Mouse (Mus musculus): Measurements from ENCODE around the gene Mcm5.

The Mcm5 gene

GRCm38 (mm10) chr8:75103376-75103878, 5.9 kb upstream of the Mcm5 start:
- no peak for DNase-seq

- DNase-seq = peak; percentile 85
Observed at GRCm38 (mm10) chr8:75108527-75109235, 688 bp upstream of the Mcm5 start.

DNA sequence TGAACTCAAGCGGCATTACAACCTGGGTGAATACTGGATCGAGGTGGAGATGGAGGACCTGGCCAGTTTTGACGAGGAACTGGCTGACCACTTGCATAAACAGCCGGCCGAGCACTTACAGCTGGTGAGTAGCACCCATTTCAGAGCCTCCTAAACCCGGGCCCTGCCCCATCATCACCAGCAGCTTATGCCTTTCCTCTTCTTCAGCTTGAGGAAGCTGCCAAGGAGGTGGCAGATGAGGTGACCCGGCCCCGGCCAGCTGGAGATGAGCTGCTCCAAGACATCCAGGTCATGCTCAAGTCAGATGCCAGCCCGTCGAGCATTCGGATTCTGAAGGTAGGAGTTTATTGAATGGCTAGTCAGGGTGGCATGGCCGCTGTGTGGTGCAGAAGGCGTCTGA, 724 bp downstream of the Mcm5 start:
- DNase-seq = no peak

- DNase-seq = no peak
Observed at GRCm38 (mm10) chr8:75118505-75118904, 9.1 kb downstream of the Mcm5 start.

GRCm38 (mm10) chr8:75119287-75119686, 9.9 kb downstream of the Mcm5 start:
- DNase-seq = no peak

DNA sequence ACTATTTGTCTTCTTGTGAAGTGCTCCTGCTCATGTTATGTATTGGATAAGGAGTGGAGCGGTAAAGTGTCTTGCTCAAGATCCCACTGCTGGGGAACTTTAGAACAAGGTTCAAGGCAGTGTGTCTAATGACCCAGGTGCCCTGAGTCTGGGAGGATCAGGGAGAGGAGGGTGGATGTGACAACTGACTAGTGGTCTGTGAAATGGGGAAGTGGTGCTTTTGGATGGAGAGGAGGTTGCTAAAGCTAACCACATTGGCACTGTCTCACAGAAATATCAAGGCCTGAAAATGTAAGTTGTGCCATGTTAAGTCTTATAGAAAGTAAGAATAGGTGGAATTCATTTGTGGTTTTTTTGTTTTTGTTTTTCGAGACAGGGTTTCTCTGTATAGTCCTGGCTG, 10.4 kb downstream of the Mcm5 start:
- DNase-seq = no peak

DNA sequence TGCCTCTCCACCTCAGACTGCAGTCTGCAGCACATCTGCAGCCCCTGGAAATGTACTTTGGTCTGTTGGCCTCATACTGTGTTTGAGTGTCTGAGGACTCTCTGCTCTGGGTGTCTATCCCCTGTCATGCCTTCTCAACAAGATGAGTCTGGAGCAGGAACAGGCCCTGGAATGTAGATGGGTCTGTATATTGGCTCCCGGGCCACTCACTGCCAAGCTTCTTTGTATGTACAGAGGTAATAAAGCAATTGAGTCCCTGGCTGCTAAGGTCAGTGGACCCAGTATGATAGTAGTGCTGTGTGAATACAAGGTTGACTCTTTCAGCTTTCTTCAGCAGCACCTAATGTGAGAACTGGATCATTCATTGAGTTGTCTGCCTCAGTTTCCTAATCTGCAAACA, 18.0 kb downstream of the Mcm5 start:
- DNase-seq = no peak

- DNase-seq = peak; percentile 70
Observed at GRCm38 (mm10) chr8:75132485-75132884, 23.1 kb downstream of the Mcm5 start.

GRCm38 (mm10) chr8:75133399-75133798, 24.0 kb downstream of the Mcm5 start:
- no peak for DNase-seq

- DNase-seq = peak; percentile 39
Observed at GRCm38 (mm10) chr8:75134603-75135391, 25.4 kb downstream of the Mcm5 start.

- no peak for DNase-seq
Observed at GRCm38 (mm10) chr8:75135756-75136155, 26.4 kb downstream of the Mcm5 start.

DNA sequence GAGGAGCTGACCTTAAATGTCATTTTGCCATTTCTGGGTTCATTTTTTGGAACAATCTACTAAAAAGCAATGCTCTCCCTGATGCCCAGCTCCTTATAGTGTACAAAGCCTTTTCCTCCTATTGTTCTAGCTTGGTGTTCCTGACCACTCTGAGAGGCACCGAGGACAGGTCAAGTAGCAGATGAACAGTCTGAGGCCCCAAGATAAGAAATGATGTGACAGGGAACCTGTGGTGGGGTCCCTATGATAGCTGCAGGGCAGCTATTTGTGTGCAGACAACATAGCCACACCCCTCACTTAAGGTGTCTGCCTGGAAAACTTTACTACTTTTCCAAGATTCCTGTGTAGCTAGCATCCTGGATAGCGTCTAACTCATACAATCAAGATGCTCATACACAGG, 26.9 kb downstream of the Mcm5 start:
- DNase-seq = no peak

DNA sequence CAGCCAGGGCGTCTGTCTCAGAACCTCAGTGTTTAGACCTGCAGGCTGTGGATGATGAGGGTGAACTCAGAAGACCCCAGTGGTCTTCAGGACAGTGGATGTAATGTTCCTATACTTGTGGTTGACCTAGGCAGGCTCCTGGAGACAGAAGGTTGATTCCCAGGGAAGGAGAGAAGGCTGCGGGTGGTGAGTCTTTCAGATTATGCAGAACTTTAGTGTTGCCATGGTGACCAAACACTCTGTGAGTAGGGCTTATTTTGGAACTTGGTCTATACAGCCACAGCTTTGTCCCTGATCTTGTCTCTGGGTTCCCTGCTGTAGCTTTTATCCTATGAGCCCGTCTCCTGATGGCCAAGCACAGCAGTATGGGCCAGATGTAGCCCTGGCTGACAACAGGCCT, 28.2 kb downstream of the Mcm5 start:
- no peak for DNase-seq

DNA sequence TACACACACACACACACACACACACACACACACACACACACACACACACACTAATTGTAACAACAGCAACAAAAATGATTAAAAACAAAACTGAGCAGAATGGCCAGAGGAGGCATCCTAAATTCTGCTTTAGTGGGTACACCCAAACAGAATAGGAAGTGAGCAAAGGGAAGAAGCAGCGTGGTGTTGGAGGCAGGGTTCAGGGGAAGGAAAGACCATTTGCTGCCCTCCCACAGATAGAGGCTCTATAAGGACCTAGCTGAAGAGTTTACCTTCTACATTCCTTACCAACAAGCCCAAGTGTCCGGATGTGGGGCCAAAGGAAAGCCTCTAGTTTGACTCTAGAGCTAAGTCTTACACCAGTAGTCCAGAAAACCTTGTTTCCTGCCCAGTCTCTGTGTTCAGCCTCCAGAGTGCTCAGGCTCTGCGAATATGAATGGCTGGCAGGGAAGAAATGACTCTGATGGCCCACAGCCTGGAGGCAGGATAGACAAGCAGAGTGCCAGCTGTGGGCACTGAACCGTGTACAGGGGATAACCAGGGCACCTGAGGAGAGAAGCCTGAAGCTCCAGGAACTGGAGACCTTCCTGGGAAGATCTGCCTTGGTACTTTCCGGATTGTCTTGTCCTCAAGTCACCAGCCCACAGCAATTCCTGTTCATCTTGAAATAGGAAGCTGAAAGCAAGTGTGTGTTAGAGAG, 41.7 kb downstream of the Mcm5 start:
- DNase-seq = no peak

DNA sequence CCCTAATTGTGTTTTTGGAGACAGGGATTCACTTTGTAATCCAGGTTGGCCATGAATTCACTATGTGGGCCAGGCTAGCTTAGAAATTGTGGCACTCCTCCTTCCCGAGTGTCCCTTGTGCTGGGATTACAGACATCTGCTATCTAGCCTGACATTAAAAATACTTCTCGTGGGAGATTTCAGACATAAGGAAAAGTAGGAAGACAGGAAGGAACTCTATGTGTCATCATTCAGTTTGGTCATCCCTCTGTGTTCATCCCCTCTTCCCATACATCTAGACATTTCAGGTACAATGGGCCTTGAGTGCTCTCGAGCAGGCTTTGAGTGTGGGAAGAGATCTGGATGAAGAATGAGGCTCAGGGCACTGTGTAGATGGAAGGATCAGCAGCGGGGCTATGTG, 42.4 kb downstream of the Mcm5 start:
- no peak for DNase-seq

DNA sequence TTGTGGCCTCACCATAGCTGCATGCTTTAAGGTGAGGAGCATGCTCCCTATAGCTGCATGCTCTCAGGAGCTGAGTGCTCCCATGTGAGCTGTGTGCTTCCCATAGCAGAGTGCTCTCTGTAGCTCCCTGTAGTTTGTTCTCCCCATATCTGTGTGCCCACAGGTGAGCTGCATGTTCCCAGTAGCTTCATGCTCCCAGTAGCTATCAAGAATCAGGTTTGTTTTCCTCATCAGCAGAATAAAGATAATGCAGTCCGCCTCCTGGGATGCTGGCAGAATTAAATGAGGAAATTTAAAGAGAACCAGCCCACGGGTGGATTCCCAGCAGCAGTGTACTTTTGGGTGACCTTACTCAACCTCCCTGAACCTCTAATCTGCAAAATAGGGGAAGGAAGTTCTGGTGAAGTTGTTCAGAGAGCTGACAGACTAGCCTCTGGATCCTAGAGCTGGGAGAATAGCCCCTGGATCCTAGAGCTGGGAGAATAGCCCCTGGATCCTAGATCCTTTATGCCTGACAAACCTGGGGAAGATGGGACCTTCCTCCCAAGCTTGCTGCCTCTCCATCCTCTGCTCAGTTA, 43.2 kb downstream of the Mcm5 start:
- no peak for DNase-seq

- DNase-seq = no peak
Observed at GRCm38 (mm10) chr8:75154855-75155478, 45.6 kb downstream of the Mcm5 start.

DNA sequence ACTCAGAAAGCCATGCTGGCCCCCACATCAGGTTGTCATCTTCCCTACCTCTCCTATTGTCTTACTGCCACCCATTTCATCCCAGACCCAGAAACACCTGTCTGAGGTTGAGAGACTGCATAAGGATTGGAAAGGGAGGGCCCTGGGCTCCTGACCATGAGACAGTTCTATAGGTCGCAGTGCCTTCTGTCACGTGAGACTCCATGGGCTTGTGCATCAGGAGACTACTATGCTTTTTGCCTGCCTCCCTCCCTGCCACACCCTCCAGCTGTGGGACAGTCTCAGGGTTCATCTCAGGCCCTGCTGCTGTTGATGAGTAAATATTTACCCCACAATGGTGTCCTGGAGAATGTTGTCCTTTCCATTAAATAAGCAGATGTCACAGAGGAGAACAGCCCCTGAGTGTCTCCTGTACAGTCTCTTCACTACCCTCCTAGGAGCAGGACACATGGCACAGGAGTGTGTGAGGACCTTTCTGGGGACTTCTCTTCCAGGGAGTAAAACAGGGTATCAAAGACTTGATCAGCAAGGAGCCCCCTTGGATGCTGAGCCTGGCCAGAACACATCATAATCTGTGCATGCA, 46.5 kb downstream of the Mcm5 start:
- no peak for DNase-seq

DNA sequence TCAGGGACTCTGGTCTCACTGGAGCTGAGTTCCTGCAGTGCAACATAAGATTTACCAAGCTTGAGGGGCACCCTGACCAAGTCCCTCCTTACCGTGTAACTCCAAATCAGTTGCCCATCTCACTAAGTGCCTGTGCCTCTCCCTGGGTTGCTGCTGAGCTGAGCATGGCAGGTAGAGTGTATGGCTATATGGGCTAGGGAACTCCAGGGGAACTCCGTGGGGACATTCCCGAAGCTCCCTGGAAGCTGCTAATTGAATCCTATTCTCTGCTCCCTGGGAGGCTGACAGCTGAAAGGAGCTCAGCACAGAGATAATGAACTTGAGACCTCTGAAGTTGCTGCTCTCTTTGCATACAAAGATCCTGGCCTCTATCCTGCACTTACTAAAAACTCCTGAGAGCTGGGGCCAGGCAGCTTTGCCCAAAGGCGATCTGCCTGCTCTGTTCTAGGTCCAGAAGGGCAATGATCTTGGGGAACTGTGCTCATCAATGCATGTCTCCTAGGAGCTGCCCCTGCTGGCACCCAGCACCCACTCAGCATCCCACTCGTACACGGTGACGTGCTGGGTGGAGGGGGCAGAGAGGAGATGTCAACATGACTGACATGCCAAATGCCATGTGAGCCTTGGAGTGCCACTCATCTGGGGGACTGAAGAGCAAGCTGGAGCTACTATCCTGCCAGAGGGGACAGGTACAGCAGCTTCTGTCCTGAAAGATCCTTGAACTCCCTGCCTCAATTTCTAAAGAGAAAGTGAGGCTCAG, 48.3 kb downstream of the Mcm5 start:
- DNase-seq = no peak

DNA sequence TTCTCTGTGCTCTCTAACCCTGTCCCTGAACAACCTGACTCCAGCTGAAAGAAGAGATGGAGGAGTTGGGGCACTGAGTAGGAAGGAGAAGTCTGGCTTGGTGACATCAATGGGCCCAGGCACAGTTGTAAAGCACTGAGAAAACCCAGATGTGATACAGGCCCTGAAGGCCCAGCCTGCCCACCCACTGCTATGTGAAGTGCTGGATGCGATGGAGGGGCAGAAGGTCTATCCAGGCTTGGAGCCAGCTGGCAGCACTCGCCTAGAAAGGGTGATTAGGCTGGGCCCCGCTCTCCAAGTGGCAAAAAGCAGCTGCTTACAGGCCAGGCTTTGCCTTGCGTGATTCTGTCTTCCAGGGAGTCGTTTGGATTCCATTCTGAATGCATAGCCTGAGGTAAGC, 60.0 kb downstream of the Mcm5 start:
- no peak for DNase-seq

DNA sequence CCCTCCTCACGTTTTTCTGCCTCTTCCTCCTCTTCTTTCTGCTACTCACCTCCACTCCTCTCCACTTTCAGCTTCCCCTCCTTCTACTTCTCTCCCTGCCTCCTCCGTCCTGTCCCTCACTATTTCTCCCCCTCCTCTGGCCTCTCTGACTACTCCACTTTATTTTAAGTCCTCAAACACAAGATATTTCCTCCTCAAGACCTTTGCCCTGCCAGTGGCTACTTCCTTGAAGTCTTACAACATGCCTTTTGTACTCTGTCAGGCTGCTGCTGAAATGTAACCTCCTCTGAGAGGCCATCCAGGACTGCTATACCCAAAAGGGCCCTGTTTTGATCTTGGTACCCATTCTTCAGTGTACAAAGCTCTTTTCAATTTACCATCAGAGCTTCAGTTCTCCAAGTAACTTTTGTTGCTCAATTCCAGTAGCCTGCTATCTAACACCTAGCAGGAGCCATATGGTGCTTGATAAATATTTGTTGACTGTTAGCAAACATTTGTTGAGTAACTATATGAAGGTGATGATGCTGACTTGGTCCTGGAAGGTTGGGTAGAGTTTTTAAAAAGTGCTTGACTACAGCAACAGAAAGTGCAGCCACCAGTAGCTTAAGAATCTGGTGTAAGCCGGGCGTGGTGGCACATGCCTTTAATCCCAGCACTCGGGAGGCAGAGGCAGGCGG, 62.8 kb downstream of the Mcm5 start:
- no peak for DNase-seq
